Mouse (Mus musculus): ENCODE measurements around the gene Iqsec3. TPM values are rescaled to one million over a fixed set of nuclear protein-coding genes. Genes with fewer than 3 reads are reported as not detected.

Gene Iqsec3
- 10 to 100 TPM; 70.3 to 71.7 TPM for total RNA-seq (2021)
- long read RNA-seq, experiment 1, full-length matches to known transcripts: 4 of 47 reads
- long read RNA-seq, experiment 1, partial matches to known transcripts: 39 of 47 reads
- long read RNA-seq, experiment 1, other reads (novel, unspliced or antisense): 4 of 47 reads
- long read RNA-seq, experiment 2, full-length matches to known transcripts: 2 of 35 reads
- long read RNA-seq, experiment 2, partial matches to known transcripts: 3 of 35 reads
- long read RNA-seq, experiment 2, other reads (novel, unspliced or antisense): 30 of 35 reads

GRCm38 (mm10) chr6:121473093-121473821 is at the start of gene Iqsec3:
Iqsec3 (minus strand) TSS chr6:121473678.
- DNase-seq (ENCODE audit: low spot score in 2 of 2): peak; percentile 81 to 82
- intact Hi-C loops (cut with DNase I): loop anchor here (5.0 kb wide), 1 partner anchor 71 kb away; no protein-coding TSS in a partner anchor

GRCm38 (mm10) chr6:121522106-121522705 is 48.7 kb upstream of the Iqsec3 start:
- intact Hi-C loops (cut with DNase I): no loop called here
- no peak for DNase-seq (ENCODE audit: low spot score in 2 of 2)

- no peak for DNase-seq (ENCODE audit: low spot score in 2 of 2)
- intact Hi-C loops (cut with DNase I): no loop called here
These were observed 47.6 kb upstream of the Iqsec3 start for GRCm38 (mm10) chr6:121521030-121521429.

- intact Hi-C loops (cut with DNase I): no loop called here
These were observed 46.4 kb upstream of the Iqsec3 start for GRCm38 (mm10) chr6:121519896-121520295.

GRCm38 (mm10) chr6:121519266-121519810 is 45.9 kb upstream of the Iqsec3 start:
- DNase-seq (ENCODE audit: low spot score in 2 of 2): no peak
- intact Hi-C loops (cut with DNase I): no loop called here

More at GRCm38 (mm10) chr6:121519896-121520295, 46.4 kb upstream of the Iqsec3 start:
- DNase-seq (ENCODE audit: low spot score in 2 of 2): no peak

GRCm38 (mm10) chr6:121517726-121518125 is 44.2 kb upstream of the Iqsec3 start:
- intact Hi-C loops (cut with DNase I): no loop called here

GRCm38 (mm10) chr6:121510381-121510780 is 36.9 kb upstream of the Iqsec3 start:
- no peak for DNase-seq (ENCODE audit: low spot score in 2 of 2)
- intact Hi-C loops (cut with DNase I): no loop called here

More at GRCm38 (mm10) chr6:121517726-121518125, 44.2 kb upstream of the Iqsec3 start:
- no peak for DNase-seq (ENCODE audit: low spot score in 2 of 2)

GRCm38 (mm10) chr6:121509871-121510270 is 36.4 kb upstream of the Iqsec3 start:
- DNase-seq (ENCODE audit: low spot score in 2 of 2): no peak
- intact Hi-C loops (cut with DNase I): no loop called here

GRCm38 (mm10) chr6:121508266-121508665 is 34.8 kb upstream of the Iqsec3 start:
- intact Hi-C loops (cut with DNase I): no loop called here
- DNase-seq (ENCODE audit: low spot score in 2 of 2): no peak

GRCm38 (mm10) chr6:121501044-121501638 is 27.7 kb upstream of the Iqsec3 start:
- DNase-seq (ENCODE audit: low spot score in 2 of 2): peak in 1 of 2 experiments; percentile 33
- intact Hi-C loops (cut with DNase I): no loop called here

- DNase-seq (ENCODE audit: low spot score in 2 of 2): no peak
- intact Hi-C loops (cut with DNase I): no loop called here
These were observed 26.4 kb upstream of the Iqsec3 start for GRCm38 (mm10) chr6:121499856-121500255.

- no peak for DNase-seq (ENCODE audit: low spot score in 2 of 2)
These were observed 25.5 kb upstream of the Iqsec3 start for GRCm38 (mm10) chr6:121498819-121499535.

GRCm38 (mm10) chr6:121495606-121496005 is 22.1 kb upstream of the Iqsec3 start:
- no peak for DNase-seq (ENCODE audit: low spot score in 2 of 2)
- intact Hi-C loops (cut with DNase I): no loop called here

More at GRCm38 (mm10) chr6:121498819-121499535, 25.5 kb upstream of the Iqsec3 start:
- intact Hi-C loops (cut with DNase I): no loop called here

- intact Hi-C loops (cut with DNase I): no loop called here
These were observed 21.5 kb upstream of the Iqsec3 start for GRCm38 (mm10) chr6:121495026-121495425.

GRCm38 (mm10) chr6:121494319-121494718 is 20.8 kb upstream of the Iqsec3 start:
- DNase-seq (ENCODE audit: low spot score in 2 of 2): no peak
- intact Hi-C loops (cut with DNase I): no loop called here

More at GRCm38 (mm10) chr6:121495026-121495425, 21.5 kb upstream of the Iqsec3 start:
- DNase-seq (ENCODE audit: low spot score in 2 of 2): no peak

- DNase-seq (ENCODE audit: low spot score in 2 of 2): no peak
- intact Hi-C loops (cut with DNase I): no loop called here
These were observed 17.9 kb upstream of the Iqsec3 start for GRCm38 (mm10) chr6:121491339-121491738.

- DNase-seq (ENCODE audit: low spot score in 2 of 2): no peak
- intact Hi-C loops (cut with DNase I): loop anchor here (5.0 kb wide), 1 partner anchor 70 kb away; no protein-coding TSS in a partner anchor
These were observed 1.2 kb downstream of the Iqsec3 start for GRCm38 (mm10) chr6:121472273-121472672.

- intact Hi-C loops (cut with DNase I): no loop called here
- DNase-seq (ENCODE audit: low spot score in 2 of 2): no peak
These were observed 5.2 kb downstream of the Iqsec3 start for GRCm38 (mm10) chr6:121468235-121468634.
